Mouse (Mus musculus) cerebellum, adult 11 months (tissue): ENCODE results near the gene Eogt.
A peak's percentile ranks its signal among the peaks of the same experiment; 100 is the strongest.

Source experiments
- DNase-seq: peaks from one replicate; pipeline ENCODE4 v3.0.0; 2022

Gene Eogt

GRCm38 (mm10) chr6:97148383-97149251 lies at the start of gene Eogt:
TSS of gene Eogt (minus strand) at chr6:97149182.
- peak; percentile 67 for DNase-seq

- no peak for DNase-seq
Observed at GRCm38 (mm10) chr6:97179367-97179828, 30.4 kb upstream of the Eogt start.

GRCm38 (mm10) chr6:97178491-97179366 lies 29.7 kb upstream of the Eogt start, which contains the start of gene Tmf1:
TSS of gene Tmf1 (minus strand) at chr6:97179122.
- DNase-seq = peak; percentile 93

- no peak for DNase-seq
Observed at GRCm38 (mm10) chr6:97175716-97176115, 26.7 kb upstream of the Eogt start.

GRCm38 (mm10) chr6:97150156-97150555 lies 1.2 kb upstream of the Eogt start:
- DNase-seq = no peak

GRCm38 (mm10) chr6:97149721-97150120 lies 739 bp upstream of the Eogt start:
- no peak for DNase-seq

- DNase-seq = peak; percentile 33
Observed at GRCm38 (mm10) chr6:97147755-97148382, 1.1 kb downstream of the Eogt start.

- no peak for DNase-seq
Observed at GRCm38 (mm10) chr6:97145156-97145555, 3.8 kb downstream of the Eogt start.

- no peak for DNase-seq
Observed at GRCm38 (mm10) chr6:97144359-97144758, 4.6 kb downstream of the Eogt start.

GRCm38 (mm10) chr6:97142611-97143010 lies 6.4 kb downstream of the Eogt start:
- no peak for DNase-seq

- DNase-seq = no peak
Observed at GRCm38 (mm10) chr6:97141811-97142210, 7.2 kb downstream of the Eogt start.

- DNase-seq = no peak
Observed at GRCm38 (mm10) chr6:97132707-97133303, 16.2 kb downstream of the Eogt start.

GRCm38 (mm10) chr6:97131808-97132207 lies 17.2 kb downstream of the Eogt start:
- no peak for DNase-seq

GRCm38 (mm10) chr6:97130979-97131378 lies 18.0 kb downstream of the Eogt start:
- DNase-seq = no peak

- no peak for DNase-seq
Observed at GRCm38 (mm10) chr6:97124336-97125010, 24.5 kb downstream of the Eogt start.

GRCm38 (mm10) chr6:97120922-97121321 lies 28.1 kb downstream of the Eogt start:
- DNase-seq = no peak

- no peak for DNase-seq
Observed at GRCm38 (mm10) chr6:97118327-97118726, 30.7 kb downstream of the Eogt start.

GRCm38 (mm10) chr6:97116896-97117295 lies 32.1 kb downstream of the Eogt start:
- no peak for DNase-seq

GRCm38 (mm10) chr6:97114821-97115220 lies 34.2 kb downstream of the Eogt start:
- no peak for DNase-seq

- DNase-seq = no peak
Observed at GRCm38 (mm10) chr6:97112177-97112576, 36.8 kb downstream of the Eogt start.

- peak; percentile 7 for DNase-seq
Observed at GRCm38 (mm10) chr6:97106777-97107176, 42.2 kb downstream of the Eogt start.

GRCm38 (mm10) chr6:97106106-97106505 lies 42.9 kb downstream of the Eogt start:
- no peak for DNase-seq
